Mouse (Mus musculus) liver, adult 2 months (tissue): ENCODE data around the gene Elmo2. TPM values are rescaled to one million over a fixed set of nuclear protein-coding genes. Genes with fewer than 3 reads are reported as not detected.

Experiments used
- DNase-seq: peaks from one replicate; pipeline ENCODE4 v3.0.0-alpha.2; 2011; ENCODE audit warnings: low read depth, low spot score; ENCODE audit errors: extremely low read depth
- H3K27ac ChIP-seq: fragments of 200-500 bp; replicated peaks from 2 replicates; pipeline ENCODE4 v1.5.1; 2012; ENCODE audit warnings: low read depth, mild to moderate bottlenecking, control low read depth, inconsistent platforms, low read length; ENCODE audit not compliant: insufficient read depth
- H3K27me3 ChIP-seq: fragments of 200-500 bp; 2 replicates; pipeline ENCODE4 v1.6.1; 2012; ENCODE audit warnings: mild to moderate bottlenecking, moderate library complexity, low read length, inconsistent platforms; ENCODE audit not compliant: control insufficient read depth, insufficient read depth
- H3K36me3 ChIP-seq: fragments of 200-500 bp; 2 replicates; pipeline ENCODE4 v1.6.1; 2012; ENCODE audit warnings: low read length, inconsistent platforms; ENCODE audit not compliant: control insufficient read depth, insufficient read depth
- H3K4me1 ChIP-seq: fragments of 200-500 bp; 2 replicates; pipeline ENCODE4 v1.6.1; 2011; ENCODE audit warnings: low read length; ENCODE audit not compliant: control insufficient read depth, insufficient read depth
- H3K4me3 ChIP-seq: fragments of 200-500 bp; 2 replicates; pipeline ENCODE4 v1.5.1; 2011; ENCODE audit warnings: low read depth, mild to moderate bottlenecking, control low read depth, low read length, moderate library complexity; ENCODE audit not compliant: insufficient read depth
- H3K79me2 ChIP-seq: fragments of 200-500 bp; 2 replicates; pipeline ENCODE4 v1.6.1; 2012; ENCODE audit warnings: inconsistent platforms, mild to moderate bottlenecking, low read length, moderate library complexity; ENCODE audit not compliant: control insufficient read depth, insufficient read depth
- H3K9ac ChIP-seq: fragments of 200-500 bp; 2 replicates; pipeline ENCODE4 v1.6.1; 2012; ENCODE audit warnings: low read depth, mild to moderate bottlenecking, control low read depth, inconsistent platforms, low read length
- CTCF ChIP-seq: fragments of 200-500 bp; IDR thresholded peaks from 2 replicates; pipeline ENCODE4 v1.5.1; 2011; ENCODE audit warnings: low read depth, low read length, control low read depth
- POLR2A ChIP-seq: fragments of 200-500 bp; IDR thresholded peaks from 2 replicates; pipeline ENCODE4 v1.6.1; 2011; ENCODE audit warnings: low read length, control low read depth; ENCODE audit not compliant: insufficient read depth; ENCODE audit errors: extremely low read depth
- WGBS: fragments of 180-500 bp; shearing (Covaris S2); methylation state at CpG from one replicate; pipeline ENCODE4 v1.1.7; 2018; 5-methylcytosine and 5-hydroxymethylcytosine counted together
- polyA plus RNA-seq: library from polyadenylated mRNA; depleted of rRNA; stranded (reverse); fragments of >200 nt; gene quantifications from 2 replicates; pipeline ENCODE4 v1.2.3, GENCODE M21; 2012
- total RNA-seq: library from RNA; depleted of rRNA; stranded (reverse); fragments of >200 nt; gene quantifications from 2 replicates; pipeline ENCODE4 v1.2.3, GENCODE M21; 2014

The Elmo2 gene
- total and polyA plus RNA-seq, 2 experiments = 5.2 to 17.5 TPM

DNA sequence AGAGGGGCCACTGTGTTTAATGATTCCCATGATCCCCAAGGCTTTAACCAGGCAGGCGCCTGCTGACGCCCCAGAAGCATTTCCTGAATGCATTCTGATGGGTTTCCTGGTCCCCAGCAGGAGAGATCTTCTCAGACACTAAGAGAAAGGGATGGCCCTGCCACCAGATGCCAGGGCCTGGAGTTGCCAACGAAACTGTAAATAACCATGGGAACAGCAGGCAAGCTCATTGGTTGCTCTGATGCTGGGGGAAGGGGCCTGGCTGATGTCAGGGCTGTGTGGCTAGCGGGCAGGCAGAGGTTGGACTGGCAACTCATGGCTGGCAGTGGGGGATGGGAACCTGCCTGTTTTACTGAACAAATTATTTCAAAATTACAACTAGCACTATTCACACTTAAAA, 52.7 kb downstream of the Elmo2 start:
- 46% methylated on average over 4 of the region's 4 CpGs for WGBS
- no peak overlapping the region for H3K9ac ChIP-seq
- TF ChIP-seq CTCF (no peak), POLR2A (no peak)
- H3K27me3 ChIP-seq = no peaks in the 10 kb centered on the region
- H3K4me3 ChIP-seq = no peak overlapping the region
- no peak for DNase-seq
- H3K27ac ChIP-seq = no peak overlapping the region
- H3K36me3 ChIP-seq = no peaks in the 10 kb centered on the region
- no peaks in the 10 kb centered on the region for H3K4me1 ChIP-seq
- no peaks in the 10 kb centered on the region for H3K79me2 ChIP-seq

DNA sequence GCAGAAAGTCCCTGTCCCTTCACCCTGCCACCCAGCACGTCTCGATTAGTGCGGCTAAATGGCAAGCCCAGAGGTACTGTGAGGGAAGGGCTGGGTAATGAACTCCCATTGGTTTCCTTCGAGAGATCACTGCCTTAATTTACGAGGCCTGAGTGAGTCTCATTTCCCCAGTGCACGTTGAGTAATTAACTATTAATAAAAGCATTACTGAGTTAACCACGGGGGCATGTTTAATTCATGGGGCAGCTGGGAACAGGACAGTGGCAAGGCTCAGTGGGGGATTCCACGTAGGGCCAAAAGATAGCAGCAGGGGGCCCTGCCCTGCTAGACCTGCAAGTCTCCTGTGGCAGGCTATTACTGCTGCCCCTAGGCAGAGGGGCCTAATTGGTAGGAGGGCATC, 55.0 kb downstream of the Elmo2 start:
- no peak overlapping the region for H3K4me3 ChIP-seq

GRCm38 (mm10) chr2:165270858-165271257, 55.4 kb downstream of the Elmo2 start:
- no peak for TF ChIP-seq POLR2A
- TF ChIP-seq CTCF = no peak
- no peak for DNase-seq
- Histone ChIP-seq H3K79me2 (no peaks in the 10 kb centered on the region), H3K36me3 (no peaks in the 10 kb centered on the region), H3K27ac (no peak overlapping the region), H3K9ac (no peak overlapping the region), H3K4me3 (no peak overlapping the region), H3K27me3 (no peaks in the 10 kb centered on the region), H3K4me1 (no peaks in the 10 kb centered on the region)
- 68% methylated on average over 7 of the region's 7 CpGs for WGBS

More for the DNA sequence above, 55.0 kb downstream of the Elmo2 start:
- Histone ChIP-seq H3K36me3 (no peaks in the 10 kb centered on the region), H3K27me3 (no peaks in the 10 kb centered on the region), H3K4me1 (no peaks in the 10 kb centered on the region), H3K27ac (no peak overlapping the region), H3K9ac (no peak overlapping the region), H3K79me2 (no peaks in the 10 kb centered on the region)
- DNase-seq = no peak
- TF ChIP-seq CTCF (no peak), POLR2A (no peak)
- WGBS = 38% methylated on average over 8 of the region's 8 CpGs

DNA sequence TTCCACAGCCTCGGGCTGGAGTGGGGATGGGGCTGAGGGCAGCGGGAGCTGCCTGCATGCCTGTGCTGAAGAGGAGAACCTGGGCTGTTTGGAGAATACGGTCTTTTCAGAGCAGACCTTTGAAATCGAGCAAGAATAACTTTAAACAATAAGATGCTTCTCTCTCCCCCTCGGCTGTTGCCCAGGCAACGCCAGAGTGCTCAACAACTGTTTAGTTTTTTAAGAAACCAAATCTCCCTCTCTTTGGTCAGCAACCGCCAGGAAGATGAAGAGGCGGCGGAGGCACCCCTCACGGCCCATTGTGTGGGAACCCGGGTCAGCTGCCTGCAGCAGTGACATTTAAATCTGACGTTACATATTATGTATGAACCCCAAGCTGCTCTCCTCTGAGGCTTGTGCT, 59.5 kb downstream of the Elmo2 start:
- no peak for DNase-seq
- H3K27me3 ChIP-seq = no peaks in the 10 kb centered on the region
- H3K4me3 ChIP-seq = no peak overlapping the region
- no peaks in the 10 kb centered on the region for H3K4me1 ChIP-seq
- WGBS = 35% methylated on average over 12 of the region's 12 CpGs
- no peaks in the 10 kb centered on the region for H3K79me2 ChIP-seq
- H3K36me3 ChIP-seq = no peaks in the 10 kb centered on the region
- no peak for TF ChIP-seq CTCF
- no peak for TF ChIP-seq POLR2A
- H3K9ac ChIP-seq = no peak overlapping the region
- H3K27ac ChIP-seq = no peak overlapping the region

DNA sequence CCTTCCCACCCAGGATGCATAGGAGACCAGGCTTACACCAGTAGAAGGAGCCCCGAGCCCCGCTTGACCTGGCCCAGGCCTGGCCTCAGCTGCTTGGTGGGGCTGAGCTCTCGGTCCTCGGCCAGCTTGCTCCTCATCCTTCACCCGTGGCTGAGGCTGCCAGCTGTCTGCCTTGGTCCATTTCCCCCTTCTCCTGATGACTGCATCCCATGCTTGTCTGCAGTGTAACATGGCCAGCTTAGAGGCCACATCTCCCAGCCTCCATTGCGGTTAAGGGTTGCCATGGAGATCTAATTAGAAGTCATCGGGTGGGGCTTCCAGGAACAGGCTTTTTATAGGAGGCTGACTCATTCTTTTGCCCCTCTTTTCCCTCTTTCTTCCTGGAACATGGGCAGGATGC, 62.4 kb downstream of the Elmo2 start:
- no peak for DNase-seq
- H3K9ac ChIP-seq = no peak overlapping the region
- no peaks in the 10 kb centered on the region for H3K27me3 ChIP-seq
- TF ChIP-seq CTCF (no peak), POLR2A (no peak)
- no peaks in the 10 kb centered on the region for H3K4me1 ChIP-seq
- H3K27ac ChIP-seq = no peak overlapping the region
- H3K36me3 ChIP-seq = no peaks in the 10 kb centered on the region
- no peaks in the 10 kb centered on the region for H3K79me2 ChIP-seq
- 69% methylated on average over 7 of the region's 7 CpGs for WGBS
- H3K4me3 ChIP-seq = no peak overlapping the region

DNA sequence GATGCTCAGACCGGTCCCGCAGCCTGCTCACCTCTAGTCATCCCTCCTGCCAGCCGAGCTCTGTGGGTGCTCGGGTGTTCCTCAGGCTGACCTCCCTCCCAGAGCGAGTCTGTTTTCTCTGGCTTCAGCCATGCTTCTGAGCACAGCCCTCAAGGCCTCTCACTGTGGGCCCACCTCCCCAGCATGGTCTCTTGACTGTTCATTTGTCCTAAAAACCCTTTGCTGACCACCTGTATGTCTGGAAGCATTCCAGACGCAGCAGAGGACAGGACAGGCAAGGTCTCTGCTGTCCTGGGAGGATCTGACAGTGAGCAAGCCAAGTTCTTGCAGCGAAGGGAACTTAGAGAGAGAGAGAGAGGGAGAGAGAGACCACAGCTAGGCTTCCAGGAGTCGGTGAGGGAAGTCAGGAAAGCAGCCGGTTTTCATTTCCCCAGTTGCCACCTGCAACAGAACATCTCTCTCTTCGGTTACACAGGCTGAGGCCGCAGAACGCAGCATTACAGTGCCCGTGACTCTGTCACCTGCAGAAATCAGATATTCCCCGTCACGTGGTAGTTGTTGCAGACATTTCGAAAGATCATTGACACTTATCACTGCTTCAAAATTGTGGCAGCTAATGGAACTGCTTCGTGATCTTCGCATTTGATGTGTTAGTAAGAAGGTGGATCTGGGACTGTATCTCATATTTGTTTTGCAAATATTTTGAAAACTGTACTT, 63.8 kb downstream of the Elmo2 start:
- no peak for DNase-seq
- H3K79me2 ChIP-seq = no peaks in the 10 kb centered on the region

More for the DNA sequence above, 63.8 kb downstream of the Elmo2 start:
- Histone ChIP-seq H3K27me3 (no peaks in the 10 kb centered on the region), H3K4me3 (no peak overlapping the region), H3K27ac (no peak overlapping the region), H3K4me1 (no peaks in the 10 kb centered on the region), H3K36me3 (no peaks in the 10 kb centered on the region), H3K9ac (no peak overlapping the region)
- no peak for TF ChIP-seq CTCF
- no peak for TF ChIP-seq POLR2A
- WGBS = 54% methylated on average over 18 of the region's 18 CpGs
